Mouse (Mus musculus) colon, adult 2 months (tissue): ENCODE data around the gene Epb42. TPM values are rescaled to one million over a fixed set of nuclear protein-coding genes. Genes with fewer than 3 reads are reported as not detected.

Experiments used
- polyA plus RNA-seq: library from polyadenylated mRNA; depleted of rRNA; stranded (reverse); fragments of >200 nt; gene quantifications from 2 replicates; pipeline ENCODE4 v1.2.3, GENCODE M21; 2012; rRNA removed

Gene Epb42
- not detected in 2 replicates for polyA plus RNA-seq

GRCm38 (mm10) chr2:121036733-121037341 is at the start of gene Epb42:
TSS of gene Epb42 (minus strand) at chr2:121037072.

GRCm38 (mm10) chr2:121085480-121086185 is 48.8 kb upstream of the Epb42 start, which contains the start of gene Tgm5:
TSS of gene Tgm5 (minus strand) at chr2:121085841.

GRCm38 (mm10) chr2:121007925-121008663 is 28.8 kb downstream of the Epb42 start, which contains the start of gene Ccndbp1:
TSS of gene Ccndbp1 (plus strand) at chr2:121008403.

GRCm38 (mm10) chr2:120976990-120977925 is 59.6 kb downstream of the Epb42 start, which contains the start of gene Tmem62:
TSS of gene Tmem62 (plus strand) at chr2:120977017.

GRCm38 (mm10) chr2:120970559-120971080 is 66.3 kb downstream of the Epb42 start, which contains the start of gene Ubr1:
TSS of gene Ubr1 (minus strand) at chr2:120970715.

Other genes starting within 250 kb of the Epb42 start
- 9.9 and 14.3 TPM in 2 replicates for gene Cdan1, start 186.9 kb downstream of the Epb42 start, polyA plus RNA-seq
- 2.6 and 2.9 TPM in 2 replicates for gene Ttbk2, start 186.5 kb downstream of the Epb42 start, polyA plus RNA-seq
- gene Ubr1, start 66.4 kb downstream of the Epb42 start, polyA plus RNA-seq, result 14.8 and 20.1 TPM in 2 replicates
- 6.1 and 6.4 TPM in 2 replicates for gene Tmem62, start 60.1 kb downstream of the Epb42 start, polyA plus RNA-seq
- 15.8 and 18.7 TPM in 2 replicates for gene Ccndbp1, start 28.7 kb downstream of the Epb42 start, polyA plus RNA-seq
- gene Tgm5, start 48.8 kb upstream of the Epb42 start, polyA plus RNA-seq, result 0.08 and 0.28 TPM in 2 replicates
- gene Tgm7, start 72.7 kb upstream of the Epb42 start, polyA plus RNA-seq, result 0.10 and 0.27 TPM in 2 replicates
- 2.3 and 4.2 TPM in 2 replicates for gene Adal, start 103.4 kb upstream of the Epb42 start, polyA plus RNA-seq
- gene Lcmt2, start 103.6 kb upstream of the Epb42 start, polyA plus RNA-seq, result 11.5 and 14.0 TPM in 2 replicates
- 35.2 and 39.6 TPM in 2 replicates for gene Tubgcp4, start 133.6 kb upstream of the Epb42 start, polyA plus RNA-seq
- gene Zscan29, start 134.1 kb upstream of the Epb42 start, polyA plus RNA-seq, result 3.7 and 3.9 TPM in 2 replicates
- gene Trp53bp1, start 234.3 kb upstream of the Epb42 start, polyA plus RNA-seq, result 14.7 and 19.8 TPM in 2 replicates